Mouse (Mus musculus) ES-Bruce4 (cell line): ENCODE results near the gene Cdt1. TPM values are rescaled to one million over a fixed set of nuclear protein-coding genes. Genes with fewer than 3 reads are reported as not detected.

Experiments
- H3K27ac ChIP-seq: 2 replicates; pipeline ENCODE4 v1.5.1; 2012; ENCODE audit warnings: low read length, inconsistent platforms; ENCODE audit not compliant: insufficient read depth
- H3K27me3 ChIP-seq: 2 replicates; pipeline ENCODE4 v1.6.1; 2012; ENCODE audit warnings: mild to moderate bottlenecking, low read length, inconsistent platforms; ENCODE audit not compliant: control insufficient read depth, poor library complexity, insufficient read depth, severe bottlenecking
- H3K36me3 ChIP-seq: 2 replicates; pipeline ENCODE4 v1.6.1; 2012; ENCODE audit warnings: inconsistent platforms, mild to moderate bottlenecking, low read length, moderate library complexity; ENCODE audit not compliant: control insufficient read depth, poor library complexity, insufficient read depth, severe bottlenecking
- H3K4me1 ChIP-seq: one replicate; pipeline ENCODE4 v1.8.1; 2011; ENCODE audit warnings: low read length; ENCODE audit not compliant: control insufficient read depth, insufficient read depth
- H3K4me3 ChIP-seq: 2 replicates; pipeline ENCODE4 v1.5.1; 2011; ENCODE audit warnings: low read depth, mild to moderate bottlenecking, low read length
- H3K9ac ChIP-seq: 2 replicates; pipeline ENCODE4 v1.6.1; 2012; ENCODE audit warnings: low read depth, mild to moderate bottlenecking, inconsistent platforms; ENCODE audit not compliant: poor library complexity, severe bottlenecking
- H3K9me3 ChIP-seq: replicated peaks from 2 replicates; pipeline ENCODE4 v1.6.1; 2012; ENCODE audit warnings: mild to moderate bottlenecking, low read length, inconsistent platforms; ENCODE audit not compliant: control insufficient read depth, poor library complexity, insufficient read depth, severe bottlenecking
- CTCF ChIP-seq: IDR thresholded peaks from one replicate; pipeline ENCODE4 v1.8.1; 2011; ENCODE audit warnings: low read depth, low read length
- EP300 ChIP-seq: IDR thresholded peaks from 2 replicates; pipeline ENCODE4 v1.6.1; 2011; ENCODE audit warnings: low read depth, low read length; ENCODE audit not compliant: insufficient read depth
- POLR2A ChIP-seq: IDR thresholded peaks from one replicate; pipeline ENCODE4 v1.8.1; 2011; ENCODE audit warnings: low read length; ENCODE audit not compliant: insufficient read depth
- polyA plus RNA-seq: library from polyadenylated mRNA; stranded (reverse); fragments of >200 nt; gene quantifications from 2 replicates; pipeline ENCODE4 v1.2.4, GENCODE M21; 2011; ENCODE audit warnings: low read depth; ENCODE audit not compliant: missing spikeins, insufficient read depth, insufficient read length

Gene Cdt1
- polyA plus RNA-seq, 1 experiment: 68.6 TPM

GRCm38 (mm10) chr8:122525004-122525403 is 42.8 kb upstream of the Cdt1 start:
- Histone ChIP-seq H3K4me3 (no peak overlapping the region), H3K27ac (peak overlapping the region; percentile 97), H3K36me3 (no peaks in the 10 kb centered on the region), H3K9me3 (no peaks in the 10 kb centered on the region), H3K9ac (peak overlapping the region; percentile 71), H3K4me1 (peaks cover 23% of the 10 kb centered on the region), H3K27me3 (no peaks in the 10 kb centered on the region)
- TF ChIP-seq POLR2A (no peak), EP300 (0 out of 2 replicates have a peak, but pooled peaks have one; percentile 43)

GRCm38 (mm10) chr8:122526084-122526483 is 41.7 kb upstream of the Cdt1 start:
- no peaks in the 10 kb centered on the region for H3K9me3 ChIP-seq
- peak overlapping the region; percentile 97 for H3K27ac ChIP-seq
- H3K4me1 ChIP-seq: peaks cover 18% of the 10 kb centered on the region
- no peak overlapping the region for H3K4me3 ChIP-seq
- no peaks in the 10 kb centered on the region for H3K27me3 ChIP-seq
- TF ChIP-seq EP300 (no peak), CTCF (no peak), POLR2A (no peak)
- H3K9ac ChIP-seq: peak overlapping the region; percentile 71
- no peaks in the 10 kb centered on the region for H3K36me3 ChIP-seq

GRCm38 (mm10) chr8:122526526-122527170 is 41.2 kb upstream of the Cdt1 start:
- Histone ChIP-seq H3K27me3 (no peaks in the 10 kb centered on the region), H3K4me1 (peaks cover 18% of the 10 kb centered on the region), H3K4me3 (no peak overlapping the region), H3K36me3 (no peaks in the 10 kb centered on the region), H3K27ac (peak overlapping the region; percentile 97), H3K9me3 (no peaks in the 10 kb centered on the region), H3K9ac (0 out of 2 replicates have a peak overlapping the region, but pooled peaks have one; percentile 71)
- no peak for TF ChIP-seq POLR2A
- TF ChIP-seq EP300: no peak
- TF ChIP-seq CTCF: no peak

GRCm38 (mm10) chr8:122527937-122528336 is 39.9 kb upstream of the Cdt1 start:
- no peak overlapping the region for H3K4me3 ChIP-seq
- no peaks in the 10 kb centered on the region for H3K9me3 ChIP-seq
- no peaks in the 10 kb centered on the region for H3K36me3 ChIP-seq
- H3K27me3 ChIP-seq: no peaks in the 10 kb centered on the region
- no peak for TF ChIP-seq CTCF
- TF ChIP-seq POLR2A: no peak
- TF ChIP-seq EP300: no peak
- H3K27ac ChIP-seq: no peak overlapping the region
- H3K4me1 ChIP-seq: peaks cover 18% of the 10 kb centered on the region
- H3K9ac ChIP-seq: no peak overlapping the region

GRCm38 (mm10) chr8:122529159-122529558 is 38.7 kb upstream of the Cdt1 start:
- H3K27me3 ChIP-seq: no peaks in the 10 kb centered on the region
- H3K27ac ChIP-seq: no peak overlapping the region
- H3K9me3 ChIP-seq: no peaks in the 10 kb centered on the region
- H3K4me1 ChIP-seq: peaks cover 18% of the 10 kb centered on the region
- no peak overlapping the region for H3K9ac ChIP-seq
- H3K36me3 ChIP-seq: no peaks in the 10 kb centered on the region
- no peak overlapping the region for H3K4me3 ChIP-seq
- TF ChIP-seq POLR2A (no peak), EP300 (no peak), CTCF (no peak)

- Histone ChIP-seq H3K36me3 (no peaks in the 10 kb centered on the region), H3K4me1 (peaks cover 4% of the 10 kb centered on the region), H3K9ac (no peak overlapping the region), H3K4me3 (no peak overlapping the region), H3K9me3 (no peaks in the 10 kb centered on the region), H3K27ac (no peak overlapping the region), H3K27me3 (no peaks in the 10 kb centered on the region)
- TF ChIP-seq EP300 (no peak), POLR2A (no peak), CTCF (no peak)
Measured at GRCm38 (mm10) chr8:122531312-122531711, 36.5 kb upstream of the Cdt1 start.
